Mouse (Mus musculus): ENCODE data around the gene Gchfr.

Gchfr gene

DNA sequence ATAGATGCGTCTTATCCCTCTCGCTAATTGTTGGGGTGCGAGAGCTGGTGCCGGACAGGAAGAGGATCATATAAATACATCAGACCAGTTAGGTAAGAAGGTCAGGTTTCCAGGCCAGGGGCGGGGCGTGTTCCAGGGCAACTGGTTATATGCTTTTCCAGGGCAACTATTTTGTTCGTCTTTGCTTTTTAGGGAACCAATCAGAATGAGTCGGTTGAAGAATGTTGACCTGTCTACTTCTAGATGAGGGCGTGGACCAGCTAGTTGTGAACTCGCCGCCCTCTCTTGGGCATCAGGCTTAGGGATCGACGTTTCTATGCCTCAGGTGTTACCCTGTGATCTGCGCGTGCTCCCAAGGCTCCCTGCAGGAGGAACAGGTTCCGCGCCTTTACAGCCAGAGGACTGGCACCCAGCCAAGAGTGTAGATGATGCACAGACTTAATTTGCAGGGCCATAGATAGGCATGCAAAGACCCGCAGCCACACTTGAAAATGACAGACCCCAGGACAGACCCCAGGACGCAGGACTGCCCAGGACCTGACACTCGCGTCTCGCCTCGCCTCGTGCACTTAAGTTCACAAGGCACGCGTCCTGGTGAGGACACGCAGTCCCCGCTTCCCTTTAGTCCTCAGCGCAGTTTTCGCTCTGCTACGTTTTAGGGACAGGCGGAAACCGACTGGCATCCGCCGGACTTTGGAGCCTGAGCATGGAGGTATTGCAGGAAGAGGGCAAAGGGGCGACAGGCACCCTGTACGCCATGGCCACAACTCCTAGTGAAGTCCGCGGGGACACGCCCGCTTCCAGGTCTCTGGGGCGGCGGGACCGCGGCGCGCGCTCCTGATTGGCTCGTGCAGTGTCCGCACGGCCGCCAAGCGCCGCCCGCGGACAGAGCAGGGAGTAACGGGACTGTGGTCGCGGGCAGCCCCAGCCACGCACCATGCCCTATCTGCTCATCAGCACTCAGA is at the start of gene Gchfr:
TSS of gene Gchfr (plus strand) at position 873 of the 965 bp plus-strand sequence.
- peak; percentile 33 for DNase-seq

DNA sequence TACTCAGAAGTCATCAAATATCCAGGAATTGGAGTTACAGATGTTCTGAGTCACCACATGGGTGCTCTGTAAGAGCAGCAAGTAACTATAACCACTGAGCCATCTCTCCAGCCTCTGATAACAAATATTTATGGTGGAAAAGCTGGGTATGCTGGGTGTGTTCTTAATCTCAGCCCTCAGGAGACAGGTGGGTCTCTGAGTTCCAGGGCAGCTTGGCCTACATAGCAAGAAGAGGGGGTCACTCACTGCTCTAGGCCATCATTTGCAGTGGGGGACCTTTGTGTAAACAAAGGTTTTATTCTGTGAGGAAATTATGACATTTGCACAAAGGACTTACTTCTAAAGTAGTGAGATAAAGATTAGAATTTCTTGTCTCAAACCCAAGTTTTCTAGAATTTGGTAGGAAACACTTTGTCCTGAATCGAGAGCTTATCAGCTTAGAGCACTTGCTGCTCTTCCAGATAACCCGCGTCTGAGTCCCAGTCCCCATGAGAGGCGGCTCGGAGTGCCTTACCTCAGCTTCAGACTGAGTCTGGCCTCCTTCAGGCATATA is 31.2 kb upstream of the Gchfr start:
- DNase-seq = no peak

DNA sequence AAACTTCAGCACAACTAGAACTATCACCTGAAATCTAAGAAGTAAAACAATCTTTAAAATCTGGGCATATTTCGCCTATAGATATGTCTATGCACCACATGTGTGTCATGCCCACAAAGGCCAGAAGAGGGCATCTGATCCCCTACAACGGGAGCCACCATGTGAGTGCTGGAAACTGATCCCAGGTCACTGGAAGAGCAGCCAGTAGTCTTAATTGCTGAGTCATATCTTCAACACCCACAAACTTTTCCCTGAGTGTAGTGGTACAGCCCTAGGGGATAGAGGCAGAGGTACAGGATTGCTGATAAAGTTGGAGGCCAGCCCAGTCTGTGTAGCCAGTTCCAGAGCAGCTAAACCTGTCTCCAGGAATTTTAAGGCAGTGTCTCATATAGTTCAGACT is 22.4 kb upstream of the Gchfr start:
- DNase-seq = no peak

DNA sequence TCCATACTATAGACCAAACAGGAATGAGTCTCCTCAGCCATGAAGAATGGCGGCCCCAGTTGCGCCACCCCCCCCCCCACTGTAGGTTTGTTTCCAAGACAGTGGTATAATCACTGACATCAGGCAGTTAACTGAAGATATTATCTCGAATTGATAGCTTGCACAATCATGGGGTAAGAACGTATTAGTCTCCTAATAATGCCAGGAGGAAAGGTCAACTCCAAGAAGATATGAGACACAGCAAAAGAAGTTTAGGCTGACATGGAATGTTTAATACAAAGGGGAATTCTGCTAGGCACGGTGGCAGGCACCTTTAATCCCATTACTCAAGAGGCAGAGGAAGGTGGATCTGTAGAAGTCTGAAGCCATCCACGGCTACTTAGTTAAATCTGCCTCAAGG is 21.1 kb upstream of the Gchfr start:
- no peak for DNase-seq

DNA sequence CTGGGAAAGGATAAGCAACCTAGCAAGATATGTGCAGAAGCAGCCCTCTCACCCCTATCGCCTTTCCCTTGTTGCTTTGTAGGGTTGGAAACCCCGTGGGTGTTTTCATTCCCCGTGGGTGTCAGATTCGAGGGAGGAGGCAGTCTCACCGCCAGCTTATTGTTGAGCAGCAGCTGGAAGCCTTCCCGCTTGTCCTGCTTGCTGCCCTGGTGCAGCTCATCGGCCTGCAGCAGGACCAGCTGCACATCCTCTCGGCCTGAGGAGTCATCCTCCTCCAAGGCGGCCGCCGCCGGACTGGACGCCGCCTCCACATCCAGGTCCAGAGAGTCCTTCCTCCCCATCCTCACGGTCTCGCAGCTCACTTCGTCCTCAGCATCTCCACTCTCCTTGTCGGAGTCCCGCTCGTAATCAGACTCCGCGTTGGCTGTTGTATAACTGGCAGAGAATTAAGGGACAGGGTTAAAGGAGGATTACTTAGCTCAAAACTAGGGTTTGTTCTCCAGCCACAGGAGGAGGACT is 20.4 kb upstream of the Gchfr start:
- DNase-seq = no peak

DNA sequence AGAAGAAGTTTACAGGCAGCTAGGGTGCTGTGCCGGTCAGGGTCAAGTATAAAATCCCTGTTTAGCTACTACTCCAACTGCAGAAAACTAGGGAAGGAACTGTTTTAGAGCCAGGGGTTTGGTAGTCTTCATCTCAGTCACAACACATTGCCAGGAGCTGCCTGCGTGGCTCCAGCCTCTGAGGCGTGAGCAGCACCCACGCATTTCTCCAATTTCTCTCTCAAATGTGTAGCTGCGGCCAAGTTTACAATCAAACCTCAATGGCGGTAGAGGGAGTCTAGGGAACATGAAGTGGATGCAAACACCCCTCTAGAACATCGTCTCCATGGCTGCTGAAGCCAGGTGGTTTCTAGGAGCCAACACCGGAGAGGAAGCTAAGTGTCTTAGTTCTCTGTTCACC is 19.8 kb upstream of the Gchfr start:
- no peak for DNase-seq

DNA sequence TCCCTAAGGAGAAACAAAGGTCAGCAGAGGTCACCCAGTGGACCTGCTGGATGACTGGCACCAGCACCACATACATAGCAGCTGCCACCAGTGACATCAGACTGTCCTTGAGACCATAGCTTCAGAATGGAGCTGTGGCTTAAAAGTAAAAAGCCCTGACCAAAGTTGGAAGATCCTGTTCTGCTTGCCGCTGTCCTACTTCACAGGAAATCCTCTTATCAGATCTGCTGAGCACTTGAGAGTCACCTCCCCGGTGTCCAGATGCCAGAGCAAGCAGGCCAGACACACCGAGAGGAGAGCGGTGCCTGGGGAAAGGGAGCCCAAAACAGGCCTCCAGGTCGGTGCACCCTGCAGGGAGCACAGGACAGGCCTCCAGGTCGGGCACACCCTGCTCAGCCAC is 15.3 kb upstream of the Gchfr start:
- no peak for DNase-seq

DNA sequence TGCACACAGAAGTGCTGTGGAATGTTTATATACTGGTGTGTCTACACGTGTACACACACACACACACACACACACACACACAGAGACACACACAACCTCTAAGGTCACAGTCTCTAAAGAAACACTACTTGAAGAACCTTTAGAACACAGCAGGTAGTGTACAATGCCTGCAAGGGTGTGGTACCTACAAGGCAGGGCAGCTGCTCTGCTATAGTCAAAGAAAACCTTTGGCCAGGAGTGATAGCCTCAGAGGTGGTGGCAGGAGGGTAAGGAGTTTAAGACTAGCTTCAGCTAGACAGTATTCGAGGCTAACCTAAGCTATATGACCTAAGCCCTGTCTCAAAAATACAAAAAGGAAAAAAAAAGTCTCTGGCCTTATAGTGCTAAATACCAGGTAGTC is 12.9 kb upstream of the Gchfr start:
- no peak for DNase-seq

DNA sequence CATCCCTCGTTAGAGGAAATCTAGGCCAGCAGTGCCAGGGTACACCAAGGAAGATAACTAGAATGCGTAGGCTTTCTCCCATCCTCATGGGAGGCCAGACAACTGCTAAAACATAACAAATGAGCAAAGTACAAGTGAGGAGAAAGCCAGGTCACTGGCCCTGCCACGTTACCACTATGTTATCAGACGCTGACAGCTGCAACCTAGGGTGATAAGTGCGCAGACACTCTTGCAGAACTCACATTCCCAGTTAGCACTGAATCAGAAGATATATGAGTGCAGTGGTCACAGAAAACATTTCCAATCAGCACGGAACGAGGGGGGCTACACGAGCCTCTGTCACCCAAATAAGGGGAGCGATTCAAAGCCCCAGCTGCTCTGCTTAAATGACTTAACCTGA is 12.2 kb upstream of the Gchfr start:
- DNase-seq = no peak

DNA sequence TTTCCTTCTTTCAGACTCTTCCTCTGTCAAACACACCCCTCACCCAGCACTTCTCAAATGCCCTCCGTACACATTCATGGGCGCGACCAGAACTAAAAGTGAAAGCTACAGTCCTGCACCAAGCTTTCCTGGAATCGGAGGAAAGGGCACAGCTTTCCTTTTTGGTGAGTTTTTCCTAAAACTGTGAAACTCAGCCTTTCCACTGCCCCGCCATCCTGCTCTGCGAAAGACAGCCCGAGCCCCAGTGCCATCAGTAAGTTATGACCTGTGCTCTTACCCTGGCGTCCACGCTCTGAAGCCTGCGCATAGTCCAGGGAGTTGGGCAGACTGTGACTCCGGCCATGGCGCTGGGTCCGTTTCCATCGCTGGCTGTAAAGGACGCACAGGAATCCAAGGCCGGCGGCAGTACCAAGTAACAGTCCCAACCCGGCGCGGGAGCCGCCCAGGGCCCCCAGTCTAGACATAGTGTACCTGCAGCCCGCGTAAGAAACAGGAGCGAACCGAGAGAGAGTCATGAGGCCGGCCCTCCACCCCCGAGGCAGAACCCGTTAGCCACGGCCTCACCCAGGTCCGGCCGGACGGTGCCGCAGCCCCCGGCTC is 11.4 kb upstream of the Gchfr start:
- DNase-seq = no peak

DNA sequence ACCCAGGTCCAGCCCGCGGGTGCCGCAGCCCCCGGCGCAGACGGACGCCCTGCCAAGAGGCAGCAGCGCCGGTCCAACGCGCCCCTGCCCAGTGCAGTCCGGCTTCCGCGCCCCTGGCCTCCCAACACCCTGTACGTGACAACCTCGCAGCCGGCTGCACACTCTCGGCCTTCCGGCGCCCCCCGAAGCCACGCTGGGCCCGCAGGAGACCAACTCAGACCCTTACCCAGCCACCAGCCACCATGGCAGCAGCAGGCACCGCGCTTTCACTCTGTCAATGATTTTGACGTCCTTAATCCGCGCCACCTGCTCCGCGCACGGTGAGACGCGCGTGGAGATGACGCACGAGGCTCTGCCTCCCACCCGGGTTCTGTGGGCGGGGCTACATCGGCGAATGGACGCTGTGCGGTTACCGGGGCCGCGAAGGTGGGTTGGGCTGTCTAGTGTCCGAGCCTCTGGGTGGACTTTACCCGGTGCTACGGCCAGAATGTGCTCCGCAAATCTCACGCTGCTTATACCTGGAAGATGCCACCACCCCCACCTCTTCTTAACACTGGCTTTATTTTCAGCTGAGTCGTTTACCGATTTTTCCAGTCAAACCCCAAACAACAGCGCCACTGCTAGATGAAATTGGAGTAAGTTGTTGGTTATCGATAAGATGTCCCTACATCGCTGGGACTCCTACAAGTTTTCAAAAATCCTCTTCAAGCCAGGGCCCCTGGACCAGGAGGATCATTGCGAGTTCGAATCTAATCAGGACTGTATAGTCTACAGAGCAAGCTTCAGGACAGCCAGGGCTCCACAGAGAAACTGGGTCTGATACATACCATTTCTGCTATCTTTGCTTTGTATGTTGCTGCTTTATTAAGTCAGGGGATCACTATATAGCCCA is 10.6 kb upstream of the Gchfr start, which contains the start of gene Rmdn3:
TSS of gene Rmdn3 (minus strand) at position 354 of the 892 bp plus-strand sequence.
- DNase-seq = peak; percentile 92

DNA sequence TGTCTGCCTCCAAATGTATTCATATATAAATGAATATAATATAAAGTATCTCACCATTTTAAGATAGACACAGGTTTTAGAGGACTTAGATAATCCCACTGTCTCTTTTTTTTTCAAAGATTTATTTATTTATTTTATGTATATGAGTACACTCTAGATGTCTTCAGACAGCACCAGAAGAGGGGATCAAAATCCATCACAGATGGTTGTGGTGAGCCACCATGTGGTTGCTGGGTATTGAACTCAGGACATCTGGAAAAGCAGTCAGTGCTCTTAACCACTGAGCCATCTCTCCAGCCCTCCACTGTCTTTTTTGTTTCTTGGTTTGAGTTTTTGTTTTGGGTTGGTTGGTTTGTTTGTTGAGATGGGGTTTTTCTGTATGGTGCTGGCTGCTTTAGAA is 9.7 kb upstream of the Gchfr start:
- DNase-seq = no peak

DNA sequence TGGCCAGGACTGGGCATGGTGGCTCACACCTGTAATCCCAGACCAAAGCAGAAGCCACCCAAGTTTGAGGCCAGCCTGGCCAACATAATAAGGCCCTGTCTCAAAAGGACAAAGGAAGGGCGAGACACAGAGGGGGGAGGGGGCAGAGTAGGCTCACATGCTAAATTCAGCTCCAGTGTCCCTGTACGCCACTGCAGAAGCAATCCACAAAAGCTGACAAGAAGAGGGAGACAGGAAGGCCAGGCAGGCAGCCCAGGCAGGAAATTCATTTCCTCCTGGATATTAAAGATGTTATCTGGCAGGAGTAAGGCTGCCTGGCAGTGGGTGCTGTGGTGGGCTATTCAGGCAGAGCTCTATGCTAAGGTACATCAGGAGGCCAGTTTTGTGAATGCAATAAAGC is 6.3 kb upstream of the Gchfr start:
- DNase-seq = no peak

DNA sequence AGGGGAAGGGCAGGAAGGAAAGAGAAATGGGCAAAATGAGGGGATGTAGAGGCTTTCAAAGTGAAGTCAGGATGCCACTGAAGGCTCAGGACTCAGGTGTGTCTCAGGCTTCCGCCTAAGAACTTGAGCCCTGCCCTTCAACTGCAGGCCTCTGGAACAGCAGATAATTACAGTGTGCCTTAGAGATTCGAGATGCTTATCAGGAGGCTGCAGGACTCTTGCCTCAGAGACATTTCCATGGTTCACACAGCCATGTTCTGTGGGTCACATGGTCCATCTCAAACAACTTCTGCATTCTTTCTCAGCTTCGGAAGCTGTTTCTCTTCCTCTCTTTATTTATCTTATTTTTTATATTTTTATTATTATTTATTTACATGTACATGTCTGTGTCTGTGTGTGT is 4.4 kb upstream of the Gchfr start:
- no peak for DNase-seq

DNA sequence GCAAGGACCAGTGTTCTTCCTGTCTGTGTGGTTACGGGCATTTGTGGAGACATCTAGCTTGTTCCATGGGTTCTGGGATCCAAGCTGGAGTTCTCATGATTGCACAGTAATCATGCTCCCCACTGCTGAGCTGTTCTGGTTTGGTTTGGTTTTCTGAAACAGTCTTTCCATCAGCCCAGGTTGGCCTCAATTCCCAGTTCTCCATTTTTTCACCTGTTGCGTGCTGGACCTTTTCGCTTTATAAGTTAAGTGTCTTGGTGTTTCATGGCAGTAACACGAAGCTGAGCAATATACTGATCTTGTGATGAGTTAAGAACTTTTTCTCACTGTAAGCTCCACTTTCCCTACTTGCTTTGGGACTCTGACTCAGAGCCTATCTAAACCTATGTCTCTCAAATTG is 3.6 kb upstream of the Gchfr start:
- no peak for DNase-seq

DNA sequence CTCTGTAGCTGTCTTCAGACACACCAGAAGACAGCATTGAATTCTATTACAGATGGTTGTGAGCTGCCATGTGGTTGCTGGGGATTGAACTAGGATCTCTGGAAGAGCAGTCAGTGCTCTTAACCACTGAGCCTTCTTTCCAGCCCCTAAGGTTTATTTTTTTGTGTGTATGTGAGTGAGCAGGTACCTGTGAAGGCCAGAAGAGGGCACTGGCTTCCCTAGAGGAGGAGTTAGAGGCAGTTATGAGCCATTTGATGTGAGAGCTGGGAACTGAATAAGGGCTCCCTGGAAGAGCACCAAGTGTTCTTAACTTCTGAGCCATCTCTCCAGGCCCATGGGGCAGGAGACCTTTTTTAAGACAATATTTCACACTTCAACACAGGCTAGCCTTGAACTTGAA is 2.2 kb upstream of the Gchfr start:
- DNase-seq = no peak

DNA sequence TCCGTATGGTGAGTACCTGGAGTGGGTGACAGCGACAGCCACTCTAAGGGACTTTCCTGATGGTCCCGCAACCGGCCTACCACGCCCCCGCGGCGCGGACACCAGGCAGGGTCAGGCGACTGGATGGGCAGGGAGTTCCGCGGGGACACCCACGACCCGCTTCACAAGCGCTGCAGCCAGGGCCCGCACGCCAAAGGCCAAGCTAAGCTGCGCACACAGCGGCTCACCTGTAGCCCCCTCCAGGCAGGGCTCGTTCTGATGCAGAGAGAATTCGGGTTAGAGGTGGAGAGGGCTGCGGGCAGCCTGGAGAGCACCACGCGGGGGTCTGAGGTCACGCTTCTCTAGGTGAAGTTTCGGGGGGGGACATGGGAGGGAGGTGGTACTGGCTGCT is 288 bp downstream of the Gchfr start:
- no peak for DNase-seq

DNA sequence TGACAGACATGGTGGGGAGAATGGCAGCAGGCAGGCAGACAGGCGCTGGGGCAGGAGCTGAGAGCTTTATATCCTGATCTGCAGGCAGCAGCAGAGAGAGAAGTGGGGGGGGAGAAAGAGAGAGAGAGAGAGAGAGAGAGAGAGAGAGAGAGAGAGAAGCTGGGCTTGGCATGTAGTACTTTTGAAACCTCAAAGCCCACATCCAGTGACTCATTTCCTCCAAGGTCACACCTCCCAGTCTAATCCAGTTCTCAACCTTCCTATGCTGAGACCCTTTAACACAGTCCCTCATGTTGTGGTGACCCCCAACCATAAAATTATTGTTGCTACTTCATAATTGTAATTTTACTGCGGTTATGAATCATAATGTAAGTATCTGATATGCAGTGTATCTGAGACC is 2.7 kb downstream of the Gchfr start:
- DNase-seq = no peak

DNA sequence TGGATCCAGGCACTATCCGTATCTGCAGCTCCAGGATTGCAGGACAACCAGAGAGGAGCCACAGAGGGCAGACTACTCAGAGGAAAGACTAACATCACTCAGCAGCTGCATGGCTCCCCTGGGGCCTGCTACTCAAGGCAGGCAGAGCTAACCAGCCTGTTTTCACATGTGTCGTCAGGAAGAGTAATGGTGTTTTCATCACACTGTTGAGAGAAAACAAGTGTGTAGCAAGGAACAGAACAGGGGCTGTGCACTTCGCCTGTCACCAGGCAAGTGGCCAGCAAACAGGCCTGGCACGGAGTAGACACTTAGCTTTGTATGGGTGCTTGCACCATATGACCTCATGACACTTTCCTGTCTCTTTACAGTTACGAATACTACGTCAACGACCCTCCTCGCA is 4.0 kb downstream of the Gchfr start:
- no peak for DNase-seq

DNA sequence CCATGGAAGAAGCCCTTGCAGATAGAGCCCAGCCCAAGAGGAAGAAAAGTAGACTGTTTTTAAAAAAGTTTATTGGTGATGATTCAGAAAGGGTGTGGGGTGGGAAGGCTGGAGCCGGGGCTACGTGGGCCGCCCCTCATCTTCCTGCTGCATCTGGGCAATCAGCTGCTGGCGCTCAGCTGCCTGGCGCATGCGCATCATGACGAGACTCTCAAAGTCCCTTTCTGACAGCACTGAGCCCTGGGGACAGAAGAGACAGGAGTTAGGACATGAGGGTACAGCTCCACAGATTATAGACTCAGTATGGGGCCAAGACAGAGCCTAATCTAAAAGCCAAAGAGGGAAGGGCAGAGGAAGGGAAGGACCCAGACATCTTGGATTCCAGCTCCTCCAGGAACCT is 4.9 kb downstream of the Gchfr start:
- DNase-seq = no peak

DNA sequence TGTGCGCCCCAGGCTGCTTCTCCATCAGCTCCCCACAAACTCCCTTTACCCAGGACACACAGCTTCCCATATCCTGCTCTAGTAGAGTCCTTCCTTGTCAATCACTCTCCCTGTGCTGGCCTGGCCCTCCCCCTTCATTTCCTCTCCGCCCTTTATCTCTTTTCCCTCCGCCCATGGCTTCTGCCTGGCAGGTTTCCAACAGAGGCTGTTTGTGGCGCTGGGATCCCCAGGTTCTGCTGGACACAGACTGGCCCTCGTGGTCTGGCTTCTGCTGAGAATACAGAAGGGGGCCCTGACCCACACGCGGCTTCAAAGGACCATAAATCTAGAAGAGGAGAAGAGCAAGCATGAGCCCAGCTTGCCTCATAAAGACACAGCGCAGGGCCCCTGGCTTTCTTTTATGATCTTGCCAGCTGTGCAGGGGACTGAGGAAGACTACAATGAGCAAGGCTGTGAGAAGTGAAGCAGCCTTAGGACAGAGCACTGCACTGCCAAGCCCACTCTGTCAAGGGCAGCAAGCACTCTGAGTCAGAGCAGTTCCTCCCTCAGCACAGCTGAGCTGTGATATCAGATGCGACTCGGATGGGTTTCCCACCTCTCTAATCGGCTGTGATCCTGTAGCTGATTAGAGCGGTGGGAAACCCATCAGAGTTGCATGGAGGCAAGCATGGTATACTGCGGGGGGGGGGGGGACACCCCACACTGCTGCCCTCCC is 5.4 kb downstream of the Gchfr start:
- DNase-seq = no peak

DNA sequence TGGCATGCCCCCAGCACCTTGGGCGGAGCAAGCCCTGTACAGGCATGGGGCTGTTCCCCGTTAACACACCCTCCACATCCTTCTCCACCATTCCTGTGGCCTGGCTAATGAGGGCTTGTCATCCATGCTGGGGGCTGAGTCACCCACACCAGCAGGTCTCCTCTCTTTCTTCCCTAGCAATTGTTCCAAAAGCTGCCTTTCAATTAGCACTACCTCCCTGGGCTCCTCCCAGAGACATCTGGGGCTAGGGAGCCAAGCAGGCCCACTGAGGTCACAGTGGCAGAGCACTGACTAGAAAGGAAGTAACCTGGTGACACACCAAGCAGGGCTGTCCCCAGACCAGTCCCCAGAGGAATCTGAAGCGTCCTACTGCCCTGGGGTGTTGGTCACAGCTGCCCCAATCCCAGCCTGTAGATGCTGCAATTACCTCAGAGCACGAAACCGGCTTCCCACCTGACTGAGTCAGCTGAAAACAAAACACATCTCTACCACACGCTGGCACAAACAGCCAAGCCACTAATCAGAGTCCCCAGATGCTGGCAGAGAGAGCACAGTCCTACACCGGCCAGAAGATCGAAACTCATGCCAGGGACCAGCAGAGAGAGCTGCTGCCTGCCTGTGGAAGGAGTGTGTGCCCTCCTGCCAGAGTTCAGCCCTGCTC is 6.5 kb downstream of the Gchfr start, which contains the start of gene Gm14137:
TSS of gene Gm14137 (plus strand) at position 519 of the 661 bp plus-strand sequence.
- no peak for DNase-seq

Data from cerebellum, adult 11-12 months (tissue).